Mouse (Mus musculus): Measurements from ENCODE around the gene Tmem129.

Tmem129 gene

GRCm38 (mm10) chr5:33657787-33658663, at the start of gene Tmem129, which contains the start of gene Tacc3:
Gene Tmem129 (minus strand): TSS chr5:33658416.
Gene Tacc3 (plus strand): TSS chr5:33658128.
- peak; percentile 98 for DNase-seq (ENCODE audit: low read depth, low spot score)

GRCm38 (mm10) chr5:33707163-33707562, 48.9 kb upstream of the Tmem129 start:
- no peak for DNase-seq (ENCODE audit: low read depth, low spot score)

GRCm38 (mm10) chr5:33706350-33706629, 48.1 kb upstream of the Tmem129 start:
- no peak for DNase-seq (ENCODE audit: low read depth, low spot score)

- no peak for DNase-seq (ENCODE audit: low read depth, low spot score)
Measured at GRCm38 (mm10) chr5:33705612-33706349, 47.6 kb upstream of the Tmem129 start.

- no peak for DNase-seq (ENCODE audit: low read depth, low spot score)
Measured at GRCm38 (mm10) chr5:33704945-33705611, 46.9 kb upstream of the Tmem129 start.

- DNase-seq (ENCODE audit: low read depth, low spot score) = no peak
Measured at GRCm38 (mm10) chr5:33703999-33704398, 45.8 kb upstream of the Tmem129 start.

GRCm38 (mm10) chr5:33701832-33702231, 43.6 kb upstream of the Tmem129 start:
- no peak for DNase-seq (ENCODE audit: low read depth, low spot score)

GRCm38 (mm10) chr5:33700010-33700409, 41.8 kb upstream of the Tmem129 start:
- no peak for DNase-seq (ENCODE audit: low read depth, low spot score)

GRCm38 (mm10) chr5:33698669-33699068, 40.5 kb upstream of the Tmem129 start:
- DNase-seq (ENCODE audit: low read depth, low spot score) = no peak

- DNase-seq (ENCODE audit: low read depth, low spot score) = no peak
Measured at GRCm38 (mm10) chr5:33697947-33698512, 39.8 kb upstream of the Tmem129 start.

GRCm38 (mm10) chr5:33697534-33697933, 39.3 kb upstream of the Tmem129 start:
- DNase-seq (ENCODE audit: low read depth, low spot score) = no peak

- no peak for DNase-seq (ENCODE audit: low read depth, low spot score)
Measured at GRCm38 (mm10) chr5:33696430-33696829, 38.2 kb upstream of the Tmem129 start.

GRCm38 (mm10) chr5:33695718-33696121, 37.5 kb upstream of the Tmem129 start:
- DNase-seq (ENCODE audit: low read depth, low spot score) = no peak

GRCm38 (mm10) chr5:33694848-33695717, 36.9 kb upstream of the Tmem129 start:
- no peak for DNase-seq (ENCODE audit: low read depth, low spot score)

GRCm38 (mm10) chr5:33694461-33694847, 36.2 kb upstream of the Tmem129 start:
- DNase-seq (ENCODE audit: low read depth, low spot score) = no peak

GRCm38 (mm10) chr5:33692393-33692792, 34.2 kb upstream of the Tmem129 start:
- no peak for DNase-seq (ENCODE audit: low read depth, low spot score)

- no peak for DNase-seq (ENCODE audit: low read depth, low spot score)
Measured at GRCm38 (mm10) chr5:33689852-33690645, 31.8 kb upstream of the Tmem129 start.

GRCm38 (mm10) chr5:33689221-33689844, 31.1 kb upstream of the Tmem129 start:
- DNase-seq (ENCODE audit: low read depth, low spot score) = no peak

GRCm38 (mm10) chr5:33688278-33689220, 30.3 kb upstream of the Tmem129 start:
- no peak for DNase-seq (ENCODE audit: low read depth, low spot score)

Measured in ES-CJ7 (cell line).